In the genomic region with DNA sequence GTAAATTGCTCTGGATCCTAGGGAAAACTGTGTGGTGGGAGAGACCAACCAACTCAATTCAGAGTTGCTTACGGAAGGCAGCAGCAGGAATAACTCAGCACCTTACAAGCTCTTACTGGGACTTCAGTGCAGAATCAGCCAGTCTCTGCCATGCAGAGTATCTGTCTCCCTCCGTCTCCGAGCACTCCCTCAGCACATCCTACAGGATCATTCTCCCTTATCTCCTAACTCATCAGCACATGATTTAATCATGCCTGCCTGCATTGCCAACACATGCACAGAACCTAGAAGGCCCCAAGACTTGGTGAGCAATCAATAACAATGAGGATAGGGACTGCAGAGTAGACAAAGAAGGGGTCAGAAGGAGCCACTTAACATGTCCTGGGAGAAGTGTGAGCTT, we compare ENCODE assay signal across 13 mouse cellular contexts. TPM values are rescaled to one million over a fixed set of nuclear protein-coding genes. Genes with fewer than 3 reads are reported as not detected.
DNase-seq lines count a peak whose midpoint lies in the region; ATAC-seq and TF ChIP-seq lines count a peak whose summit lies in the region.
"Had no signal": no experiment of that assay in that cellular context is flagged by ENCODE, and none has a peak within 500 bp of the region (broad histone marks: within the 10 kb centered on the region; RNA-seq: fewer than 3 reads in every experiment).

No protein-coding gene starts in this region.

- no peak for DNase-seq in heart, postnatal 0 days (ENCODE audit: low spot score)
- DNase-seq in heart, adult 8-10 months (ENCODE audit: low spot score): no peak
- DNase-seq in forebrain, embryonic 14.5 days (ENCODE audit: low spot score): no peak
- DNase-seq in midbrain, postnatal 0 days (ENCODE audit: low spot score): no peak
- DNase-seq in adrenal gland, adult 2 months: no peak
- DNase-seq in thymus, adult 2 months: no peak
- DNase-seq: adrenal gland, adult 8-10 months; cerebellum, postnatal 25 days; gastrocnemius, postnatal 36 days had no signal

- no peaks in the 10 kb centered on the region for H3K36me3 ChIP-seq in heart, postnatal 0 days (replicated peaks; ENCODE audit: control insufficient read depth, insufficient read depth, low read length)
- H3K36me3 ChIP-seq in forebrain, embryonic 14.5 days (ENCODE audit: control insufficient read depth, insufficient read depth, low read length): no peaks in the 10 kb centered on the region
- no peaks in the 10 kb centered on the region for H3K36me3 ChIP-seq in hindbrain, embryonic 13.5 days
- H3K36me3 ChIP-seq in midbrain, postnatal 0 days (ENCODE audit: insufficient read depth, low read length): no peaks in the 10 kb centered on the region
- H3K36me3 ChIP-seq in thymus, adult 2 months (ENCODE audit: control insufficient read depth, insufficient read depth, low read length): no peaks in the 10 kb centered on the region
- H3K36me3 ChIP-seq: limb, embryonic 12.5 days had no signal

- 50% methylated on average over 3 of the region's 3 CpGs for WGBS in heart, postnatal 0 days
- 38% methylated on average over 3 of the region's 3 CpGs for WGBS in forebrain, embryonic 14.5 days
- WGBS in hindbrain, embryonic 13.5 days: 53% methylated on average over 3 of the region's 3 CpGs
- 61% methylated on average over 3 of the region's 3 CpGs for WGBS in midbrain, postnatal 0 days
- 98% methylated on average over 3 of the region's 3 CpGs for WGBS in thymus, adult 2 months

- TF ChIP-seq POLR2A in thymus, adult 2 months (IDR thresholded peaks at IDR 0.05; ENCODE audit: control insufficient read depth, extremely low read depth, insufficient read depth, low read length, poor library complexity): no peak

- ATAC-seq in heart, postnatal 0 days (ENCODE audit: insufficient read depth, low read depth): no peak
- no peak for ATAC-seq in forebrain, embryonic 14.5 days
- ATAC-seq in hindbrain, embryonic 13.5 days (ENCODE audit: low FRiP score): no peak
- ATAC-seq in midbrain, postnatal 0 days (ENCODE audit: low FRiP score): no peak
- ATAC-seq: Patski had no signal

- H3K4me2 ChIP-seq in heart, postnatal 0 days (ENCODE audit: low read depth, low read length): peak overlapping the region; percentile 57
- peak overlapping the region; percentile 35 for H3K4me2 ChIP-seq in forebrain, embryonic 14.5 days (ENCODE audit: low read length)
- H3K4me2 ChIP-seq in hindbrain, embryonic 13.5 days: peak overlapping the region; percentile 47
- H3K4me2 ChIP-seq in midbrain, postnatal 0 days (ENCODE audit: low read depth, low read length, poor library complexity, severe bottlenecking): peak overlapping the region; percentile 22; the same call in 1 of the 2 replicates
- H3K4me2 ChIP-seq: limb, embryonic 12.5 days had no signal

- TF ChIP-seq CTCF in heart, postnatal 0 days (IDR thresholded peaks at IDR 0.05; ENCODE audit: low read depth): no peak
- no peak for TF ChIP-seq CTCF in midbrain, postnatal 0 days (IDR thresholded peaks at IDR 0.05)
- no peak for TF ChIP-seq CTCF in thymus, adult 2 months (IDR thresholded peaks at IDR 0.05; ENCODE audit: borderline replicate concordance, control insufficient read depth, extremely low read depth, insufficient read depth, low read length, poor library complexity)

- H3K4me3 ChIP-seq in heart, postnatal 0 days (ENCODE audit: low read depth, low read length): peak overlapping the region; percentile 24
- H3K4me3 ChIP-seq in forebrain, embryonic 14.5 days (ENCODE audit: low read depth, low read length): no peak overlapping the region
- peak overlapping the region; percentile 20 for H3K4me3 ChIP-seq in hindbrain, embryonic 13.5 days
- H3K4me3 ChIP-seq in midbrain, postnatal 0 days (ENCODE audit: low read depth, low read length): no peak overlapping the region
- no peak overlapping the region for H3K4me3 ChIP-seq in thymus, adult 2 months (ENCODE audit: control insufficient read depth, insufficient read depth, low read length)
- H3K4me3 ChIP-seq: limb, embryonic 12.5 days had no signal

- H3K4me1 ChIP-seq in heart, postnatal 0 days (ENCODE audit: control insufficient read depth, insufficient read depth): peaks cover 41% of the 10 kb centered on the region
- H3K4me1 ChIP-seq in forebrain, embryonic 14.5 days (ENCODE audit: control insufficient read depth, insufficient read depth, low read length): peaks cover 10% of the 10 kb centered on the region
- H3K4me1 ChIP-seq in hindbrain, embryonic 13.5 days (replicated peaks): peaks cover 21% of the 10 kb centered on the region
- H3K4me1 ChIP-seq in midbrain, postnatal 0 days (ENCODE audit: insufficient read depth, low read length): no peaks in the 10 kb centered on the region
- peaks cover 24% of the 10 kb centered on the region for H3K4me1 ChIP-seq in thymus, adult 2 months (replicated peaks; ENCODE audit: control insufficient read depth, insufficient read depth, low read length)

- no peaks in the 10 kb centered on the region for H3K9me3 ChIP-seq in heart, postnatal 0 days (replicated peaks; ENCODE audit: control insufficient read depth, low read length)
- no peaks in the 10 kb centered on the region for H3K9me3 ChIP-seq in forebrain, embryonic 14.5 days (replicated peaks; ENCODE audit: control insufficient read depth, low read length)
- no peaks in the 10 kb centered on the region for H3K9me3 ChIP-seq in hindbrain, embryonic 13.5 days
- no peaks in the 10 kb centered on the region for H3K9me3 ChIP-seq in midbrain, postnatal 0 days (ENCODE audit: low read length)
- H3K9me3 ChIP-seq: limb, embryonic 12.5 days had no signal

- H3K27me3 ChIP-seq in heart, postnatal 0 days (ENCODE audit: control insufficient read depth, insufficient read depth, low read length): no peaks in the 10 kb centered on the region
- H3K27me3 ChIP-seq in forebrain, embryonic 14.5 days (replicated peaks; ENCODE audit: control insufficient read depth, insufficient read depth, low read length): no peaks in the 10 kb centered on the region
- H3K27me3 ChIP-seq in hindbrain, embryonic 13.5 days: no peaks in the 10 kb centered on the region
- H3K27me3 ChIP-seq in midbrain, postnatal 0 days (ENCODE audit: insufficient read depth, low read length): no peaks in the 10 kb centered on the region
- H3K27me3 ChIP-seq in thymus, adult 2 months (ENCODE audit: control insufficient read depth, insufficient read depth, low read length): peaks cover 6% of the 10 kb centered on the region
- H3K27me3 ChIP-seq: CH12.LX, Patski had no signal

- H3K27ac ChIP-seq in heart, postnatal 0 days (ENCODE audit: low read depth): peak overlapping the region; percentile 72
- no peak overlapping the region for H3K27ac ChIP-seq in forebrain, embryonic 14.5 days (ENCODE audit: low read depth, low read length)
- H3K27ac ChIP-seq in hindbrain, embryonic 13.5 days: no peak overlapping the region
- H3K27ac ChIP-seq in midbrain, postnatal 0 days (ENCODE audit: low read depth, low read length): no peak overlapping the region
- no peak overlapping the region for H3K27ac ChIP-seq in thymus, adult 2 months (ENCODE audit: control insufficient read depth, insufficient read depth, low read length)
- H3K27ac ChIP-seq: limb, embryonic 12.5 days had no signal

- no peak for TF ChIP-seq EP300 in heart, postnatal 0 days (IDR thresholded peaks at IDR 0.05; ENCODE audit: low read depth)

- H3K9ac ChIP-seq in heart, postnatal 0 days (replicated peaks; ENCODE audit: low read depth, low read length): peak overlapping the region; percentile 31; the same call in 1 of the 2 replicates
- H3K9ac ChIP-seq in forebrain, embryonic 14.5 days (ENCODE audit: low read length): no peak overlapping the region
- H3K9ac ChIP-seq in hindbrain, embryonic 13.5 days: peak overlapping the region; percentile 19; the same call in 1 of the 2 replicates
- H3K9ac ChIP-seq in midbrain, postnatal 0 days (replicated peaks; ENCODE audit: low read length, poor library complexity, severe bottlenecking): no peak overlapping the region
- H3K9ac ChIP-seq: limb, embryonic 12.5 days had no signal

RNA-seq across cellular contexts. Expression of gene Stk39, which starts 2.6 kb away (rescaled TPM):
- total RNA-seq in heart, postnatal 0 days (2014; rRNA removed; ENCODE audit: low replicate concordance): 81.8 and 84.5 TPM in 2 replicates
- polyA plus RNA-seq in heart, postnatal 0 days (2015; fragmentation: Nextera tagmentation; extraction: Ambion mirVana): 83.9 and 93.2 TPM in 2 replicates
- total RNA-seq in heart, adult 8-10 months (2022): 10 to 100 TPM; 63.7 to 93.6 (median 79.1) TPM
- 23.7 and 24.0 TPM in 2 replicates for polyA plus RNA-seq in forebrain, embryonic 14.5 days (2014; fragmentation: Nextera tagmentation; extraction: Ambion mirVana)
- polyA plus RNA-seq in hindbrain, embryonic 13.5 days (2015; fragmentation: Nextera tagmentation; extraction: Ambion mirVana): 36.8 and 39.4 TPM in 2 replicates
- total RNA-seq in midbrain, postnatal 0 days (2014; rRNA removed): 33.9 and 37.9 TPM in 2 replicates
- polyA plus RNA-seq in midbrain, postnatal 0 days (2015; fragmentation: Nextera tagmentation; extraction: Ambion mirVana): 20.9 and 23.4 TPM in 2 replicates
- total RNA-seq in adrenal gland, adult 2 months (2021): 10 to 100 TPM; 70.2 to 96.2 TPM
- 18.3 and 27.3 TPM in 2 replicates for polyA plus RNA-seq in adrenal gland, adult 2 months (2012; rRNA removed)
- polyA plus RNA-seq in thymus, adult 2 months (2012; rRNA removed): 3.5 and 5.5 TPM in 2 replicates
- total RNA-seq: CH12.LX had no signal

Comparison
In these comparisons a context has a peak if more than half of its experiments do, and no peak if none do; other contexts are left out.
1. H3K4me3 ChIP-seq: peak in heart, postnatal 0 days (single experiment) and hindbrain, embryonic 13.5 days (single experiment); none in forebrain, embryonic 14.5 days (single experiment), midbrain, postnatal 0 days (single experiment) and thymus, adult 2 months (single experiment).
2. H3K9ac ChIP-seq: peak in heart, postnatal 0 days (single experiment) and hindbrain, embryonic 13.5 days (single experiment); none in forebrain, embryonic 14.5 days (single experiment) and midbrain, postnatal 0 days (single experiment).
3. Peak in every context shown above with its lines, with median percentiles within 50 percentile points of each other: H3K4me2 ChIP-seq.